Mouse (Mus musculus): ENCODE data around the gene Tyk2. TPM values are rescaled to one million over a fixed set of nuclear protein-coding genes. Genes with fewer than 3 reads are reported as not detected.

Gene Tyk2
- polyA plus RNA-seq, 1 experiment: 17.8 TPM

DNA sequence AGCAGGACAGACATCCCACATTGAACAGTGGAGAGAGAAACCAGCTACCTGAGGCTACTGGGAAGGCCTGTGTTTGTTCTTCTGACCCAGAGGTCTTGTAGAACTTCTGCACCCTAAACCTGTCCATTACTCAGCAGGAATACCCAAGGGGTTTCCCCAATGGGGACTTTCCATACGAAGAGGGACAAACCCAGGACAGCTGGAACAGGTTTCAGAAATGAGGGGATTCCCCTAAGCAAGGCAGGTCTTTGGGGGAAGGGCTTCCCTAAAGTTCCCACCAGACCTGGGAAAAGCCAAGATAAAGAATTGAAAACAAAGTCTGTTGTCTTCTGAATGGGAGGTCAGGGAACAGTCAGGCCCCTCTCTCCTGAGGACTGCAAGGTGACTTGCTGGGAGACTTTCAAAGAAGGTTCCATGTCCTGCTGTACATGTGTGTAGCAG, 4.9 kb upstream of the Tyk2 start:
- Histone ChIP-seq H3K9ac (ENCODE audit: low read depth, poor library complexity, severe bottlenecking) (no peak overlapping the region), H3K36me3 (ENCODE audit: control insufficient read depth, insufficient read depth, low read length, poor library complexity, severe bottlenecking) (peaks cover 16% of the 10 kb centered on the region), H3K9me3 (replicated peaks; ENCODE audit: control insufficient read depth, insufficient read depth, low read length, poor library complexity, severe bottlenecking) (no peaks in the 10 kb centered on the region), H3K27me3 (ENCODE audit: control insufficient read depth, insufficient read depth, low read length, poor library complexity, severe bottlenecking) (no peaks in the 10 kb centered on the region), H3K4me1 (ENCODE audit: control insufficient read depth, insufficient read depth, low read length) (no peaks in the 10 kb centered on the region), H3K27ac (ENCODE audit: insufficient read depth, low read length) (no peak overlapping the region), H3K4me3 (ENCODE audit: low read depth, low read length) (no peak overlapping the region)
- TF ChIP-seq EP300 (IDR thresholded peaks at IDR 0.05; ENCODE audit: insufficient read depth, low read depth, low read length) (no peak), POLR2A (IDR thresholded peaks at IDR 0.05; ENCODE audit: insufficient read depth, low read length) (no peak), CTCF (IDR thresholded peaks at IDR 0.05; ENCODE audit: low read depth, low read length) (no peak)

DNA sequence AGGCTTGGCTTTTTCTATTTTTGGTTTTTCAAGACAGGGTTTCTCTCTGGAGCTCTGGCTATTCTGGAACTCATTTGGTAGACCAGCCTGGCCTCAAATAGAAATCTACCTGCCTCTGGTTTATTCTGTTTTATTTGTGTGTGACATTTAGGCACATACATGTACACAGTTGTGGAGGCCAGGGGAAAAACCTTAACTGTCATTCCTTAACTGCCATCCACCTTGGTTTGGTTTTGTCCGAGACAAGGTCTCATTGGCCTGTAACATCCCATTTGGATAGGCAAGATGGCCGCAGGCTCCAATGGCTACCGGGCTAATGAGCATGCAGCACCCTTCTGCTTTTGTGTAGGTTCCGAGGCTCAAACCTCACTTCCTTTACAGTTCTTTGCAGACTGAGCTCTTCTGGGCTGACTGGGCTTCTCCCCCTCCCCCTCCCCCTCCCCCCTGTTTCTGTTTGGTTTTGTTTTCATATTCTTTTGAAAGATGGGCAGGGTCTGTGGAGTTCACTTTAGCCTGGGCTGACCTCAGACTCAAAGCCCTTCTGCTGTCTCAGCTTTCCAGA, 4.4 kb upstream of the Tyk2 start:
- Histone ChIP-seq H3K36me3 (ENCODE audit: control insufficient read depth, insufficient read depth, low read length, poor library complexity, severe bottlenecking) (peaks cover 10% of the 10 kb centered on the region), H3K27ac (ENCODE audit: insufficient read depth, low read length) (no peak overlapping the region), H3K9ac (ENCODE audit: low read depth, poor library complexity, severe bottlenecking) (no peak overlapping the region), H3K4me1 (ENCODE audit: control insufficient read depth, insufficient read depth, low read length) (no peaks in the 10 kb centered on the region), H3K4me3 (ENCODE audit: low read depth, low read length) (no peak overlapping the region), H3K27me3 (ENCODE audit: control insufficient read depth, insufficient read depth, low read length, poor library complexity, severe bottlenecking) (no peaks in the 10 kb centered on the region), H3K9me3 (replicated peaks; ENCODE audit: control insufficient read depth, insufficient read depth, low read length, poor library complexity, severe bottlenecking) (no peaks in the 10 kb centered on the region)
- TF ChIP-seq POLR2A (IDR thresholded peaks at IDR 0.05; ENCODE audit: insufficient read depth, low read length) (no peak), EP300 (IDR thresholded peaks at IDR 0.05; ENCODE audit: insufficient read depth, low read depth, low read length) (no peak), CTCF (IDR thresholded peaks at IDR 0.05; ENCODE audit: low read depth, low read length) (no peak)

DNA sequence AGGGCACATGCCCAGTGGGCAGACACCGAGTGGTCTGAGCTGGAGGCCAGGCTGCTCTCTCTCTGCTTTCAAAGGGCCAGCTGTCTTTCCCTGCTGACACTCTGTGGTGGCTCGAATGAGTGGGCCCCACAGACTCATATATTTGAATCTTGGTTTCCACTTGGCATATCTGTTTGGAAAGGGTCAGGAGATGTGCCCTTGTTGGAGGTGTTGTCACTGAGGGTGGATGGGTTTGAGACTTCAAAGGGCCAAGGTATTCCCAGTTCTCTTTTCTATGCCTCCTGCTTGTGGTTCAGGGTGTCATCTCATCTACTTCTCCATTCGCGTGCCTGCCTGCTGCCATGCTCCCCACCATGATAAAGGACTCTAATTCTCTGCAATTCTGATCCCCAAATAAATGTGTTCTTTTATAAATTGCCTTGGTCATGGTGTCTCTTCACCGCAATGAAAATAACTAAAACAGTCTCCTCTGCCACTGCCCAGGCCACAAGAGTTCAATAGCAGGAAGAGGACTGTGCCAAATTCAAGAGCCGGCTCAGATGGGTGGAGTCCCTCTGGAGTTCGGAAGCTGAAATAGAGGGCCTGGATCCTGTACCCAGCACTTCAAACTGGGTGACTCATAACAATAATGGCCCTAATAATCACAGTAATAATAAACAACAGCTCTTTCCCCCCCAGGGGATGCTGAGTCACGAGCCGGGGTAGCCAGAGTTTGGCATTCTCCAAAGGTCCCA, 3.7 kb upstream of the Tyk2 start:
- H3K27ac ChIP-seq (ENCODE audit: insufficient read depth, low read length): no peak overlapping the region
- H3K4me1 ChIP-seq (ENCODE audit: control insufficient read depth, insufficient read depth, low read length): no peaks in the 10 kb centered on the region
- H3K4me3 ChIP-seq (ENCODE audit: low read depth, low read length): no peak overlapping the region
- H3K27me3 ChIP-seq (ENCODE audit: control insufficient read depth, insufficient read depth, low read length, poor library complexity, severe bottlenecking): no peaks in the 10 kb centered on the region
- TF ChIP-seq POLR2A (IDR thresholded peaks at IDR 0.05; ENCODE audit: insufficient read depth, low read length) (no peak), EP300 (IDR thresholded peaks at IDR 0.05; ENCODE audit: insufficient read depth, low read depth, low read length) (no peak), CTCF (IDR thresholded peaks at IDR 0.05; ENCODE audit: low read depth, low read length) (no peak)
- no peaks in the 10 kb centered on the region for H3K9me3 ChIP-seq (replicated peaks; ENCODE audit: control insufficient read depth, insufficient read depth, low read length, poor library complexity, severe bottlenecking)
- peaks cover 5% of the 10 kb centered on the region for H3K36me3 ChIP-seq (ENCODE audit: control insufficient read depth, insufficient read depth, low read length, poor library complexity, severe bottlenecking)
- H3K9ac ChIP-seq (ENCODE audit: low read depth, poor library complexity, severe bottlenecking): no peak overlapping the region

DNA sequence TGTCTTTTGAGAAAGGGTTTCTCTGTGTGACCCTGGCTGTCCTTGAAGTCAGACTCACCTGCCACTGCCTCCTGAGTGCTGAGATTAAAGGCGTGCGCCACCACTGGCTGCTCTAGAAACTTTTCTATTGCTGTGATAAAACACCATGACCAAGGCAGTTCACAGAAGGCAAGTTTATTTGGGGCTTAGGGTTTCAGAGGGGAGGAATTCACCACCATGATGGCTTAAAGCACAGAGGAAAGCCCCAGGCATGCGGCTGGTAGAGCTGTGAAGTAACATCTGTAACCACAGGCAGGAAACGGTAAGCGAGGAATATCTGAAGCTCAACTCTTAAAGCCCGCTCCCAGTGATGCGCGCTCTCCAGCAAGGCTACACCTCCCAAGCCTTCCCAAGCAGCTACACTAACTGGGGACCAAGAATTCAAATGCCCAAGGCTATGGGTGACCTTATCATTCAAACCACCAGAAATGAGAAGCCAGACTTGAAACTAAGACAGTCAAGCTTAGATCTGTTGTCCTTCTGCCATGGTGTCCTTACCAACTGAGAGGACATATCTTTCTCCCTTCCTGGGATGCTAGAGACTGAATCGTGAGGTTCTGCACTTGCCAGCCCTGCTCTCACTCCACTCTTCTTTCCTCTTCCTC, 2.1 kb upstream of the Tyk2 start:
- no peak overlapping the region for H3K27ac ChIP-seq (ENCODE audit: insufficient read depth, low read length)
- H3K36me3 ChIP-seq (ENCODE audit: control insufficient read depth, insufficient read depth, low read length, poor library complexity, severe bottlenecking): no peaks in the 10 kb centered on the region
- H3K9me3 ChIP-seq (replicated peaks; ENCODE audit: control insufficient read depth, insufficient read depth, low read length, poor library complexity, severe bottlenecking): no peaks in the 10 kb centered on the region
- TF ChIP-seq POLR2A (IDR thresholded peaks at IDR 0.05; ENCODE audit: insufficient read depth, low read length) (no peak), EP300 (IDR thresholded peaks at IDR 0.05; ENCODE audit: insufficient read depth, low read depth, low read length) (no peak), CTCF (IDR thresholded peaks at IDR 0.05; ENCODE audit: low read depth, low read length) (no peak)
- H3K4me1 ChIP-seq (ENCODE audit: control insufficient read depth, insufficient read depth, low read length): no peaks in the 10 kb centered on the region
- H3K4me3 ChIP-seq (ENCODE audit: low read depth, low read length): no peak overlapping the region
- H3K9ac ChIP-seq (ENCODE audit: low read depth, poor library complexity, severe bottlenecking): no peak overlapping the region
- H3K27me3 ChIP-seq (ENCODE audit: control insufficient read depth, insufficient read depth, low read length, poor library complexity, severe bottlenecking): no peaks in the 10 kb centered on the region

DNA sequence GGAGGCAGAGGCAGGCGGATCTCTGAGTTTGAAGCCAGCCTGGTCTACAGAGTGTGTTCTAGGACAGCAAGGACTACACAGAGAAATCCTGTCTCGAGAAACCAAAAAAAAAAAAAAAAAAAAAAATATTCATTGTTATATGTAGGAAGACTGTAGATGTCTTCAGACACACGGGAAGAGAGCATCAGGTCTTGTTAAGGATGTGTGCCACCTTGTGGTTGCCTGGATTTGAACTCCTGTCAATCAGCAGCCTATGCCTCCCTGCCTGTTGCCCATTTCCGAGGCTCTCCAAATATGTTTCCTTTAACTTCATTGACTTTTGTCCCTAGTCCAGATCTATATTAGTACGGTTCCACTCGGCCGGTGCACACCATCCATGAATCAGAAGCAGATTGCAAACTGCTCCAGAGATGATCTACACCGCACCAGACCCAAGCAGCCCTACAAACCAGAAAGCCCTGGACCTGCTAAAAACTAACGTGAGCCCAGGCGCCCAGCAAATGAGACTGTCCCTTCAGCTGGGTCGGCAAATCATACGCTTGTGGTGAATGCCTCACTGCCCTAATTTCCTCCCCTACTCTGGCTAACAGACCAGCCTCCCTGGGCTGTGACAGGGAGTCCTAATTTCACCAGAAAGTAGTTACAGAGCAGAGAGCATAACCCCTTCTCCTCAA, 1.2 kb upstream of the Tyk2 start:
- Histone ChIP-seq H3K4me1 (ENCODE audit: control insufficient read depth, insufficient read depth, low read length) (no peaks in the 10 kb centered on the region), H3K36me3 (ENCODE audit: control insufficient read depth, insufficient read depth, low read length, poor library complexity, severe bottlenecking) (no peaks in the 10 kb centered on the region), H3K9me3 (replicated peaks; ENCODE audit: control insufficient read depth, insufficient read depth, low read length, poor library complexity, severe bottlenecking) (no peaks in the 10 kb centered on the region), H3K4me3 (ENCODE audit: low read depth, low read length) (no peak overlapping the region), H3K27ac (ENCODE audit: insufficient read depth, low read length) (no peak overlapping the region), H3K9ac (ENCODE audit: low read depth, poor library complexity, severe bottlenecking) (no peak overlapping the region), H3K27me3 (ENCODE audit: control insufficient read depth, insufficient read depth, low read length, poor library complexity, severe bottlenecking) (no peaks in the 10 kb centered on the region)
- TF ChIP-seq POLR2A (IDR thresholded peaks at IDR 0.05; ENCODE audit: insufficient read depth, low read length): no peak
- no peak for TF ChIP-seq EP300 (IDR thresholded peaks at IDR 0.05; ENCODE audit: insufficient read depth, low read depth, low read length)
- peak; percentile 56 for TF ChIP-seq CTCF (IDR thresholded peaks at IDR 0.05; ENCODE audit: low read depth, low read length)

All from ES-Bruce4 (cell line).